Mouse (Mus musculus) megakaryocyte, embryonic 14.5 days (primary cell): Measurements from ENCODE around the gene Krt2.

Experiments used
- FLI1 ChIP-seq: IDR thresholded peaks from 2 replicates; pipeline ENCODE4 v1.6.1; 2012; ENCODE audit warnings: low read length, inconsistent platforms, mixed read lengths
- GATA1 ChIP-seq: IDR thresholded peaks from 3 replicates; pipeline ENCODE4 v1.6.1; 2012; ENCODE audit warnings: mixed read lengths, low read length, inconsistent platforms, borderline replicate concordance

GRCm38 (mm10) chr15:101859735-101860170 is 41.8 kb upstream of the Krt2 start:
- TF ChIP-seq GATA1 = no peak
- no peak for TF ChIP-seq FLI1
